Mouse (Mus musculus): ENCODE results near the gene Gmppa.

The Gmppa gene

DNA sequence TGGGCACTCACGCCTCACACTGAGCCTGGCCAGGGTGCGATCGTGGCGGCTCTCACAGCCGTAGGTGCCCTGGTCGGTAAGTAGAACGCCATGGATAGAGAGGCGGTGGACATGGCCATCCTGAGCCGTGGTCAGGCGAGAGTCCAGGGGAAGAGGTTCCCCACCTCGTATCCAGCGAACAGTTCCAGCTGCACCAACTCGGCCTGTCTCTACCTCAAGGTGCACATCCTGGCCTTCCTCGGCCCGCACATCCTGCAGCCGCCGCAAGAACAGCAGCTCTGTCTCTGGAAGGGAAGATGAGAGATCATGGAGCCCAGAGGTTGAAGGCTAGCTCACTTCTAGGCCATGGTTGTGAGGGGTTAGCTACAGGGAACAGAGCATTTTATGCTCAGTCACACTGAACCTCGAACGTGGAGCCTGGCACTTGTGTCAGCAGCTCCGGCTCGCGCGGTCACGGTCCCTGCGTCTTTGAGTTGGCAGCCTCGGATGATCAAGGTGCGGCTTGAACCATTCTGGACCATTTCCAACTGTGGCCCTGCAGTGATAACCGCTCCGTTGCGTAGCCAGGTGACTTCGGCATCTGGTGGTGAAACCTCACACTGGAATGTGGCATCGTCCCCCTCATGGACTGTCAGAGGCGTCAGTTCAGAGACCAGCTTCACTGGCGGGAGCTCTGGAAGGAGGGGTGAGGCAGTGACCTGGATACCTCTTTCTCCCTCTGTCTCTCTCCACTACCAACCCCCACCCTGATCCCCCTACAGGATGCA lies 55.2 kb downstream of the Gmppa start:
- no peak for DNase-seq

DNA sequence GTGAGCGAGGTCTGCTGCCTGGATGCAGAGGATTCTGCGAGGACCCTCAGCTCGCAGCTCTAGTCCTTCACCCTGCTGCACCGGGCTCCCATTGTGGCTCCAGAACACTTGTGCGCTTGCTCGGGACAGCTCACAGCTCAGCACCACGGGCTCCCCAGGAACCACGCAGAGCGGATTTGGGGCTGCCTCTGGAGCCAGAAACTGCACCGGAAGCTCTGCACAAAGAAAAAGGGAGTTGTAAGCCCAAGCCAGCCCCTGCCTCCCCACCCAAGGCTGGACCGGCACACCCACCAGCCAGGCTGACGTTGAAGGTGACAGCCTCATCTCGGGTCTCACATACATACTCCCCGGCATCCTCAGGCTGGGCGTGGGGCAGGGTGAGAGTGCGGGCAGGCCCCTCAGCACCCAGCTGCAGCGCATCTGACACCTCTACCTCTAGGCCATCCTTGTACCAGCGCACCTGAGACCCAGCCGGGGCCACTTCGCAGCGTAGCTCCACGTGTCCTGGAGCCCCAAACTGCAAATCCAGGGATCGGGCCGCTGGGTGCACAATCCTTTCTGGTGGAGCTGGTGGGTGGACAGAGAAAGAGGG lies 56.9 kb downstream of the Gmppa start:
- DNase-seq = no peak
